Mouse (Mus musculus): ENCODE measurements around the gene Ldah. TPM values are rescaled to one million over a fixed set of nuclear protein-coding genes. Genes with fewer than 3 reads are reported as not detected.

Ldah gene
- polyA plus RNA-seq, 1 experiment from 2014 or later, result 23.3 TPM

GRCm38 (mm10) chr12:8299143-8300110 is 91.5 kb downstream of the Ldah start:
- Histone ChIP-seq H3K9me3 (replicated peaks) (no peaks in the 10 kb centered on the region), H3K27me3 (peaks cover 99% of the 10 kb centered on the region), H3K9ac (no peak overlapping the region), H3K36me3 (replicated peaks) (no peaks in the 10 kb centered on the region), H3K4me3 (replicated peaks) (no peak overlapping the region), H3K4me2 (no peak overlapping the region), H3K27ac (replicated peaks) (no peak overlapping the region), H3K4me1 (replicated peaks) (peaks cover 9% of the 10 kb centered on the region)
- WGBS (ENCODE audit: insufficient replicate concordance), result 10% methylated on average over 34 of the region's 34 CpGs
- no peak for ATAC-seq (ENCODE audit: insufficient read depth)

DNA sequence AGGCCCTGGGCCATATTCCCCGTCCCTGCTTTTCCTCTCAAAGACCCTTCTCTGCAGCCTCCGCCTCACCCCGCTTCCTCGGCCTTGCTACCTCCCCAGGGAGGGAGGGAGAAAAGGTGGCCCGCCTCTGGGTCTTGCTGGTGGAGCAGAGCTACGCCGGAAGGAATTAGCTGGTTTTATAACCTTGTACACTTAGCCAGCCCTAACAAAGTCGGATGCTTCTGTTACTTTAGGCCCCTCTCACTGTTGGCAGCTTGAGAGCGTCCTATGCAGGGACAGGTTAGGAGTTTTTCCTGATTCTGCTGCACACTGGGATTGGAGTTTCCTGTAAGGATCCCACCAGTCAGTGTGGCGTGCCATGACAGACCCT is 92.2 kb downstream of the Ldah start:
- Histone ChIP-seq H3K36me3 (replicated peaks) (no peaks in the 10 kb centered on the region), H3K27ac (replicated peaks) (no peak overlapping the region), H3K4me2 (no peak overlapping the region), H3K9me3 (replicated peaks) (no peaks in the 10 kb centered on the region), H3K9ac (no peak overlapping the region), H3K4me1 (replicated peaks) (peaks cover 9% of the 10 kb centered on the region), H3K27me3 (peaks cover 98% of the 10 kb centered on the region), H3K4me3 (replicated peaks) (no peak overlapping the region)
- no peak for ATAC-seq (ENCODE audit: insufficient read depth)
- WGBS (ENCODE audit: insufficient replicate concordance), result 21% methylated on average over 10 of the region's 10 CpGs

GRCm38 (mm10) chr12:8300521-8300920 is 92.6 kb downstream of the Ldah start:
- Histone ChIP-seq H3K36me3 (replicated peaks) (no peaks in the 10 kb centered on the region), H3K27me3 (peaks cover 98% of the 10 kb centered on the region), H3K4me2 (no peak overlapping the region), H3K9me3 (replicated peaks) (no peaks in the 10 kb centered on the region), H3K9ac (no peak overlapping the region), H3K27ac (replicated peaks) (no peak overlapping the region), H3K4me3 (replicated peaks) (no peak overlapping the region), H3K4me1 (replicated peaks) (peaks cover 9% of the 10 kb centered on the region)
- ATAC-seq (ENCODE audit: insufficient read depth), result no peak
- 27% methylated on average over 5 of the region's 5 CpGs for WGBS (ENCODE audit: insufficient replicate concordance)

DNA sequence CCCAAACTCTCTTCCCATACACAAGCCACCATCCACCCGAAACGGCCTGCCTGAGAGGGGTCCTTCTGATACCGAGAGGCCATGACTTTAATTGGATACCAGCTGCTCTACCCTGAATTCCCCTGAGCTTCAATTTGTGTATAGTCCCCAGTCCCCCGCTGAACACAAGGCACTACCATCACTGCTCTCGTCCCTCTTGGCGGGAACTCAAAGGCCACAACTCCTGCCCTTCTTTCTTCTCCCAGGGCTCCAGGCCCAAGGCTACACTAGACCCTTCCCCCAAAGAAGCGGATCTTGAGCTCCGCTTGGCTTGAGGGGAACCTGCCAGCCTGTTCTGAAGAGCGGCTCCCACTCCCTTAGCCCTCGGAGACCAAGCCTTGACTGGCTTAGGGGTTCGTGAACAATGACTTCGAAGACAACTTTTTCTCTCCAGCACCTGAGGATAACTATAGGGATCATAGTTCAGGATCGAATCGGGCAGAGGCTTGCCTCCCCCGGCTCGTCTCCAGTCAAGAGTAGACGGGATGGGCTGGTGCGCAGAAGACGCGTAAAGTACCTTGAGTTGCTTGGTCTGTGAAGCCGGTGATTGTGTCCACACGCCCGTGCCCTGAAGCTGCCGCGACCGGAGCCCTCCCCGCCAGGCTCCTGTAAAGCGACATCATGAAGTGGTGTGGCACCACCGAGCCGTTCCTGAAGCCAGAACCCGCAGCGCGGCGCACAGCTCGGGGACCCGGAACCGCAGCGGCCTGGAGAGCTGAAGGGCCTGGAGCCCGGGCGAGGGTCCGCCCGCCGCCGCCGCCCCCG is 93.3 kb downstream of the Ldah start:
- no peaks in the 10 kb centered on the region for H3K9me3 ChIP-seq (replicated peaks)
- H3K9ac ChIP-seq, result no peak overlapping the region
- H3K27ac ChIP-seq (replicated peaks), result no peak overlapping the region
- WGBS (ENCODE audit: insufficient replicate concordance), result 5% methylated on average over 46 of the region's 46 CpGs
- H3K4me1 ChIP-seq (replicated peaks), result peaks cover 9% of the 10 kb centered on the region
- H3K36me3 ChIP-seq (replicated peaks), result no peaks in the 10 kb centered on the region
- H3K4me2 ChIP-seq, result peak overlapping the region; percentile 56
- H3K27me3 ChIP-seq, result peaks cover 97% of the 10 kb centered on the region
- H3K4me3 ChIP-seq (replicated peaks), result peak overlapping the region; percentile 32
- ATAC-seq (ENCODE audit: insufficient read depth), result no peak

GRCm38 (mm10) chr12:8301841-8302431 is 94.0 kb downstream of the Ldah start, which contains the start of gene Gdf7:
Gene Gdf7 (minus strand): TSS chr12:8301954.
- Histone ChIP-seq H3K4me3 (replicated peaks) (peak within 1 kb of the TSS; percentile 32), H3K36me3 (replicated peaks) (no peaks in the 10 kb centered on the region), H3K4me2 (peak within 1 kb of the TSS; percentile 56), H3K9ac (no peak within 1 kb of the TSS), H3K27me3 (peaks cover 93% of the 10 kb centered on the region), H3K9me3 (replicated peaks) (no peaks in the 10 kb centered on the region), H3K27ac (replicated peaks) (no peak within 1 kb of the TSS), H3K4me1 (replicated peaks) (peaks cover 9% of the 10 kb centered on the region)
- no peak for ATAC-seq (ENCODE audit: insufficient read depth)
- WGBS (ENCODE audit: insufficient replicate concordance), result 2% methylated on average over 51 of the region's 53 CpGs

DNA sequence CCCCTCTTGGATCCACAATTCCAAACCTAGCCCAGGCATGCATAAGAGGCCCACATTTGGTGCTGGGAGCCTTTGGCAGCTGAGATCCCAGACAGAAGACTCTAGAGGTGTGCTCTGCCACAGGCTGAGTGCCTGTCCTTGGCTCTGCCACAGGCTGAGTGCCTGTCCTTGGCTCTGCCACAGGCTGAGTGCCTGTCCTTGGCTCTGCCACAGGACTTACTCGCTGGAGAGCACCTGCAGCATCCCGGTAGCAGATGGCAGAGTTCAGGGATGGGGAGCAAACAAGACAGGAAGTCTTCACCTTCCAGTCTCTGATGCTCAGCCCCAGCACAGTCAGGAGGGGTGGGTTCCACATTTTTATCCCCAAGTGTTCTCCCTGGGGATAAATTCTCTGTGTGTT is 97.4 kb downstream of the Ldah start:
- Histone ChIP-seq H3K36me3 (replicated peaks) (no peaks in the 10 kb centered on the region), H3K27ac (replicated peaks) (no peak overlapping the region), H3K9me3 (replicated peaks) (no peaks in the 10 kb centered on the region), H3K4me2 (no peak overlapping the region), H3K4me3 (replicated peaks) (no peak overlapping the region), H3K4me1 (replicated peaks) (peaks cover 6% of the 10 kb centered on the region; the same call in 1 of the 2 replicates), H3K9ac (no peak overlapping the region), H3K27me3 (peaks cover 64% of the 10 kb centered on the region)
- 37% methylated on average over 2 of the region's 2 CpGs for WGBS (ENCODE audit: insufficient replicate concordance)
- ATAC-seq (ENCODE audit: insufficient read depth), result no peak

- Histone ChIP-seq H3K9me3 (replicated peaks) (no peaks in the 10 kb centered on the region), H3K9ac (no peak overlapping the region), H3K27me3 (peaks cover 64% of the 10 kb centered on the region), H3K27ac (replicated peaks) (no peak overlapping the region), H3K4me3 (replicated peaks) (no peak overlapping the region), H3K36me3 (replicated peaks) (no peaks in the 10 kb centered on the region), H3K4me2 (no peak overlapping the region), H3K4me1 (replicated peaks) (peaks cover 6% of the 10 kb centered on the region; the same call in 1 of the 2 replicates)
- 10% methylated on average over 5 of the region's 5 CpGs for WGBS (ENCODE audit: insufficient replicate concordance)
- ATAC-seq (ENCODE audit: insufficient read depth), result 0 out of 2 replicates have a peak, but pooled peaks have one; percentile 25
Observed at GRCm38 (mm10) chr12:8306432-8306831, 98.5 kb downstream of the Ldah start.

- Histone ChIP-seq H3K4me2 (no peak overlapping the region), H3K27me3 (peaks cover 64% of the 10 kb centered on the region), H3K9ac (no peak overlapping the region), H3K27ac (replicated peaks) (no peak overlapping the region), H3K36me3 (replicated peaks) (no peaks in the 10 kb centered on the region), H3K9me3 (replicated peaks) (no peaks in the 10 kb centered on the region), H3K4me1 (replicated peaks) (0 out of 2 replicates have a peak, but pooled peaks cover 2% of the 10 kb centered on the region), H3K4me3 (replicated peaks) (no peak overlapping the region)
- 49% methylated on average over 1 of the region's 1 CpGs for WGBS (ENCODE audit: insufficient replicate concordance)
- no peak for ATAC-seq (ENCODE audit: insufficient read depth)
Observed at GRCm38 (mm10) chr12:8306910-8307309, 99.0 kb downstream of the Ldah start.

- no peak for ATAC-seq (ENCODE audit: insufficient read depth)
- WGBS (ENCODE audit: insufficient replicate concordance), result 51% methylated on average over 17 of the region's 17 CpGs
- no peaks in the 10 kb centered on the region for H3K9me3 ChIP-seq (replicated peaks)
- H3K27me3 ChIP-seq, result peaks cover 34% of the 10 kb centered on the region
- H3K4me3 ChIP-seq (replicated peaks), result no peak overlapping the region
- no peak overlapping the region for H3K4me2 ChIP-seq
- H3K9ac ChIP-seq, result no peak overlapping the region
- H3K4me1 ChIP-seq (replicated peaks), result peaks cover 7% of the 10 kb centered on the region
- no peaks in the 10 kb centered on the region for H3K36me3 ChIP-seq (replicated peaks)
- no peak overlapping the region for H3K27ac ChIP-seq (replicated peaks)
Observed at GRCm38 (mm10) chr12:8310992-8311391, 103.1 kb downstream of the Ldah start.

GRCm38 (mm10) chr12:8312266-8312665 is 104.4 kb downstream of the Ldah start:
- no peak overlapping the region for H3K27ac ChIP-seq (replicated peaks)
- no peak overlapping the region for H3K4me2 ChIP-seq
- 54% methylated on average over 4 of the region's 4 CpGs for WGBS (ENCODE audit: insufficient replicate concordance)
- no peak for ATAC-seq (ENCODE audit: insufficient read depth)
- H3K4me1 ChIP-seq (replicated peaks), result peaks cover 7% of the 10 kb centered on the region
- peaks cover 29% of the 10 kb centered on the region for H3K27me3 ChIP-seq
- H3K4me3 ChIP-seq (replicated peaks), result no peak overlapping the region
- no peaks in the 10 kb centered on the region for H3K36me3 ChIP-seq (replicated peaks)
- H3K9ac ChIP-seq, result no peak overlapping the region
- no peaks in the 10 kb centered on the region for H3K9me3 ChIP-seq (replicated peaks)
